Mouse (Mus musculus) heart, postnatal 10 days (tissue): ENCODE data around the gene Pex11b. TPM values are rescaled to one million over a fixed set of nuclear protein-coding genes. Genes with fewer than 3 reads are reported as not detected.

Experiments used
- total RNA-seq, 2 experiments: library from RNA; stranded (reverse); gene quantifications; 2 replicates each; pipeline ENCODE4 v1.2.3; 2021

Gene Pex11b
- total RNA-seq, 2 experiments from 2014 or later: 30.3 to 35.3 TPM

Other genes with a start within 250 kb of the Pex11b start
- not detected for gene BC107364, start 183.1 kb upstream of the Pex11b start, total RNA-seq
- gene Hfe2, start 110.2 kb upstream of the Pex11b start, total RNA-seq: 100 to 1,000 TPM; 149 to 172 TPM
- 1,000 to 10,000 TPM in 1 of 2 experiments, 100 to 1,000 TPM in 1; 618 to 1,152 TPM for gene Txnip, start 77.4 kb upstream of the Pex11b start, total RNA-seq
- gene Gm16253, start 58.4 kb upstream of the Pex11b start, total RNA-seq: 1 to 10 TPM; 4.9 to 5.3 TPM
- 10 to 100 TPM; 24.3 to 30.9 TPM for gene Polr3gl, start 41.2 kb upstream of the Pex11b start, total RNA-seq
- gene Ankrd34a, start 38.7 kb upstream of the Pex11b start, total RNA-seq: 1 to 10 TPM; 2.0 to 5.5 TPM
- 10 to 100 TPM; 40.1 to 54.6 TPM for gene Lix1l, start 34.2 kb upstream of the Pex11b start, total RNA-seq
- 10 to 100 TPM; 47.9 to 55.9 TPM for gene Rbm8a, start 5.4 kb upstream of the Pex11b start, total RNA-seq
- gene Gm42957, start 98 bp downstream of the Pex11b start, total RNA-seq: under 1 TPM in 1 of 2 experiments, not detected in 1; 0.20 TPM
- gene Itga10, start 10.2 kb downstream of the Pex11b start, total RNA-seq: 1 to 10 TPM in 1 of 2 experiments, under 1 TPM in 1; 0.60 to 1.5 TPM
- under 1 TPM; 0.55 to 0.60 TPM for gene Ankrd35, start 34.8 kb downstream of the Pex11b start, total RNA-seq
- gene Pias3, start 61.0 kb downstream of the Pex11b start, total RNA-seq: 10 to 100 TPM; 23.7 to 24.6 TPM
- gene Nudt17, start 73.2 kb downstream of the Pex11b start, total RNA-seq: 1 to 10 TPM; 2.5 to 3.3 TPM
- 10 to 100 TPM; 22.2 to 26.1 TPM for gene Polr3c, start 92.3 kb downstream of the Pex11b start, total RNA-seq
- 10 to 100 TPM; 25.5 to 27.0 TPM for gene Rnf115, start 92.3 kb downstream of the Pex11b start, total RNA-seq
- gene Pdzk1, start 193.9 kb downstream of the Pex11b start, total RNA-seq: under 1 TPM; 0.17 to 0.31 TPM
- gene Cd160, start 194.0 kb downstream of the Pex11b start, total RNA-seq: not detected